Mouse (Mus musculus): ENCODE data around the gene Ccnk.

DNA sequence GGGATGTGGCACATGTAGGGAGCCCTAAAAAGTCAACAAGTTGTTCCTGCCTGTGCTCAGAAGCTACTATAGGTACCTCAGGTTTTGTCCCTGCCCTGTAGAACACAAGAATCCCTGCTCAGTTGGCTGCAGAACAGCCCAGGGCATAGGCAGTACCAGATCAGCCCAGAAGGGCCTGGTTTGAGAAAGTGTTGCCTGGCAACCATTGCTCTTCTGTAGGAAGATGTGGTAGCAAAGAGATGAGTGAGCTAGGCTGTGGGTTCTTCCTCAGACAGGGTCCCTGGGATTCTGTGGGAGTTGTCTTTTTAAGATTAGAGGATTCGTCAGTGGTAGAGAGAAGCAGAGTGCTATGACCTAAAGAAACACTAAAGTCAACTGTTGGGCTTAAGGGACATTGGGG is 20.7 kb downstream of the Ccnk start:
- TF ChIP-seq CTCF (IDR thresholded peaks at IDR 0.05; ENCODE audit: low read depth): no peak
- no peak for TF ChIP-seq EP300 (IDR thresholded peaks at IDR 0.05; ENCODE audit: low read depth)
